Mouse (Mus musculus): ENCODE results near the gene Coasy.

DNA sequence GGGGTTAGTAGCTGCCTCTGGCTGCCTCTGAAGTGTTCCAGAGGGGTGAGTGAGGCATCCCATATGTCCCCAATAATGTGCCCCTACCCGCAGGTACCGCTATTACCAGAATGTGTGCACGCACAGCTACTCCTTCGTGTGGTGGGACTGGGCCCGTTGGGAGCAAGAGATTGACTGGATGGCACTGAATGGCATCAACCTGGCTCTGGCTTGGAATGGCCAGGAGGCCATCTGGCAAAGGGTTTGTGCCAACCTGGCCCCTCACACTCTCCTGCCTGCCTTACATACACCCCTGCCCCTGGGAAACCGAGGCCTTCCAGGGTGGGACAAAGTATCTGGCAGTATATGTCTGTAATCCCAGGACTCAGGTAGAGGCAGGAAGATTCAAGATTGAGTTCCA, 11.4 kb upstream of the Coasy start:
- no peak for TF ChIP-seq CTCF (IDR thresholded peaks at IDR 0.05)
- no peak for TF ChIP-seq EP300 (IDR thresholded peaks at IDR 0.05; ENCODE audit: insufficient read depth, low read depth, low read length)
- no peak for TF ChIP-seq POLR2A (IDR thresholded peaks at IDR 0.05; ENCODE audit: insufficient read depth, low read depth, low read length)

Measured in heart, adult 2 months (tissue).